Mouse (Mus musculus): ENCODE data around the gene Csrp2. TPM values are rescaled to one million over a fixed set of nuclear protein-coding genes. Genes with fewer than 3 reads are reported as not detected.

Csrp2 gene
- polyA plus RNA-seq, 1 experiment from 2014 or later, result 169 TPM

GRCm38 (mm10) chr10:110980441-110980840, 60.9 kb downstream of the Csrp2 start:
- Histone ChIP-seq H3K4me2 (ENCODE audit: low read depth, low read length, severe bottlenecking) (no peak overlapping the region), H3K4me3 (ENCODE audit: low read depth, low read length) (no peak overlapping the region), H3K27me3 (ENCODE audit: control insufficient read depth, insufficient read depth, low read length) (no peaks in the 10 kb centered on the region), H3K36me3 (ENCODE audit: control insufficient read depth, insufficient read depth, low read length) (no peaks in the 10 kb centered on the region; the same call in 1 of the 2 replicates), H3K27ac (ENCODE audit: low read depth, low read length) (no peak overlapping the region), H3K9ac (ENCODE audit: low read length) (no peak overlapping the region), H3K9me3 (ENCODE audit: control insufficient read depth, low read length) (no peaks in the 10 kb centered on the region), H3K4me1 (replicated peaks; ENCODE audit: control insufficient read depth, insufficient read depth, low read length) (no peaks in the 10 kb centered on the region)
- DNase-seq (ENCODE audit: low spot score), result no peak
- WGBS, result 94% methylated on average over 6 of the region's 6 CpGs
- no peak for ATAC-seq (replicated peaks; ENCODE audit: low FRiP score)

GRCm38 (mm10) chr10:110982771-110983170, 63.2 kb downstream of the Csrp2 start:
- H3K4me3 ChIP-seq (ENCODE audit: low read depth, low read length), result no peak overlapping the region
- no peak overlapping the region for H3K9ac ChIP-seq (ENCODE audit: low read length)
- H3K27me3 ChIP-seq (ENCODE audit: control insufficient read depth, insufficient read depth, low read length), result no peaks in the 10 kb centered on the region
- no peaks in the 10 kb centered on the region for H3K9me3 ChIP-seq (ENCODE audit: control insufficient read depth, low read length)
- 88% methylated on average over 4 of the region's 4 CpGs for WGBS
- DNase-seq (ENCODE audit: low spot score), result no peak
- H3K4me2 ChIP-seq (ENCODE audit: low read depth, low read length, severe bottlenecking), result no peak overlapping the region
- H3K4me1 ChIP-seq (replicated peaks; ENCODE audit: control insufficient read depth, insufficient read depth, low read length), result no peaks in the 10 kb centered on the region
- H3K36me3 ChIP-seq (ENCODE audit: control insufficient read depth, insufficient read depth, low read length), result no peaks in the 10 kb centered on the region; the same call in 1 of the 2 replicates
- ATAC-seq (replicated peaks; ENCODE audit: low FRiP score), result no peak
- H3K27ac ChIP-seq (ENCODE audit: low read depth, low read length), result no peak overlapping the region

- Histone ChIP-seq H3K9ac (ENCODE audit: low read length) (no peak overlapping the region), H3K4me1 (replicated peaks; ENCODE audit: control insufficient read depth, insufficient read depth, low read length) (no peaks in the 10 kb centered on the region), H3K36me3 (ENCODE audit: control insufficient read depth, insufficient read depth, low read length) (no peaks in the 10 kb centered on the region), H3K4me3 (ENCODE audit: low read depth, low read length) (no peak overlapping the region), H3K9me3 (ENCODE audit: control insufficient read depth, low read length) (no peaks in the 10 kb centered on the region), H3K27me3 (ENCODE audit: control insufficient read depth, insufficient read depth, low read length) (no peaks in the 10 kb centered on the region), H3K4me2 (ENCODE audit: low read depth, low read length, severe bottlenecking) (no peak overlapping the region), H3K27ac (ENCODE audit: low read depth, low read length) (no peak overlapping the region)
- DNase-seq (ENCODE audit: low spot score), result no peak
- 93% methylated on average over 17 of the region's 17 CpGs for WGBS
- no peak for ATAC-seq (replicated peaks; ENCODE audit: low FRiP score)
Observed at GRCm38 (mm10) chr10:110986682-110987081, 67.1 kb downstream of the Csrp2 start.

Other genes starting within 250 kb of the Csrp2 start
- gene E2f7, start 174.3 kb upstream of the Csrp2 start, polyA plus RNA-seq (2014; fragmentation: Nextera tagmentation; extraction: Ambion mirVana), result 46.5 and 46.9 TPM in 2 replicates
- gene Zdhhc17, start 90.4 kb downstream of the Csrp2 start, polyA plus RNA-seq (2014; fragmentation: Nextera tagmentation; extraction: Ambion mirVana), result 28.0 and 31.6 TPM in 2 replicates
- gene Osbpl8, start 245.0 kb downstream of the Csrp2 start, polyA plus RNA-seq (2014; fragmentation: Nextera tagmentation; extraction: Ambion mirVana), result 11.9 and 14.4 TPM in 2 replicates